Mouse (Mus musculus): ENCODE results near the gene Hoxa2.

DNA sequence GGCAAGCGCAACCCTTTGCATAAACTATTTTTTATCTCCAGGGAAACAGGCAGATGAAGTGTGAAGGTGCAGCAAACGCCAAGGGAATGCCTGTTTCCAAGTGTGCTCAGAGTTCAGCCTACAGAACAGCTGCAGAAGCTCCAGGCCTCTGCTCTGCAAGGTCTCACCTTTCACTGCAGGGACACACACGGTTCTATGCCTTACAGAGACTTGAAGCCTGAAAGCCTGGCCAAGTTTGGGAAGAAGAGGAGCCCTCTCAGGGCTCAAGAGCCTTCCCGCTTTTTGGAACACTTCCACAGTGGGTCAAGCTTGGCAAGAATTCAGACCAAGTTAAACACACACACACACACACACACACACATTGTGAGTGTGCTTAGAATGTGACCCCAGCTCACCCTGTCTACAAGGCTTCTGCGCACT, 24.6 kb upstream of the Hoxa2 start:
- no peak for TF ChIP-seq CTCF (IDR thresholded peaks at IDR 0.05; ENCODE audit: insufficient read depth, low read depth, low read length)
- no peak for TF ChIP-seq POLR2A (IDR thresholded peaks at IDR 0.05; ENCODE audit: insufficient read depth, low read depth, low read length)

All from olfactory bulb, adult 2 months (tissue).